10 mouse cellular contexts compared by ENCODE assay signal in genomic region chr17:7269151-7269806, GRCm38 (mm10). TPM values are rescaled to one million over a fixed set of nuclear protein-coding genes. Genes with fewer than 3 reads are reported as not detected.
DNase-seq lines count a peak whose midpoint lies in the region; ATAC-seq and TF ChIP-seq lines count a peak whose summit lies in the region.
"Had no signal": no experiment of that assay in that cellular context is flagged by ENCODE, and none has a peak within 500 bp of the region (broad histone marks: within the 10 kb centered on the region; RNA-seq: fewer than 3 reads in every experiment).

No protein-coding gene starts in this region.

- ATAC-seq in hindbrain, embryonic 11.5 days (ENCODE audit: low FRiP score): no peak
- peak; percentile 80 for ATAC-seq in heart, embryonic 16.5 days (replicated peaks; ENCODE audit: extremely low read depth, insufficient read depth, low FRiP score)
- peak; percentile 43 for ATAC-seq in liver, embryonic 16.5 days (ENCODE audit: low read depth)
- ATAC-seq in erythroid progenitor cell, adult 5-6 weeks (replicated peaks; ENCODE audit: low FRiP score, poor library complexity, severe bottlenecking): no peak

- TF ChIP-seq POLR2A in MEL (IDR thresholded peaks at IDR 0.05; ENCODE audit: control insufficient read depth in 1 of 2, insufficient read depth in 1 of 2, low read depth in 1 of 2, low read length in 2 of 2, poor library complexity in 1 of 2): no peak

- H3K27ac ChIP-seq in hindbrain, embryonic 10.5 days: peak overlapping the region; percentile 45
- H3K27ac ChIP-seq in hindbrain, embryonic 11.5 days (ENCODE audit: low read depth, low read length): no peak overlapping the region
- H3K27ac ChIP-seq in MEL (ENCODE audit: control insufficient read depth, low read depth, low read length): no peak overlapping the region
- H3K27ac ChIP-seq in heart, embryonic 16.5 days (ENCODE audit: low read length): peak overlapping the region; percentile 88
- no peak overlapping the region for H3K27ac ChIP-seq in liver, embryonic 16.5 days (ENCODE audit: low read length)

- 81% methylated on average over 12 of the region's 12 CpGs for WGBS in hindbrain, embryonic 10.5 days
- 77% methylated on average over 12 of the region's 12 CpGs for WGBS in hindbrain, embryonic 11.5 days
- 15% methylated on average over 12 of the region's 12 CpGs for WGBS in heart, embryonic 16.5 days
- WGBS in liver, embryonic 16.5 days (ENCODE audit: insufficient replicate concordance): 38% methylated on average over 12 of the region's 12 CpGs

- peak; percentile 67 to 76 for TF ChIP-seq EP300 in MEL (IDR thresholded peaks at IDR 0.05; ENCODE audit: low read depth in 1 of 2, low read length in 2 of 2)

- H3K9ac ChIP-seq in hindbrain, embryonic 11.5 days (ENCODE audit: low read depth, low read length): no peak overlapping the region
- no peak overlapping the region for H3K9ac ChIP-seq in MEL (ENCODE audit: control insufficient read depth, low read depth, low read length, poor library complexity, severe bottlenecking)
- H3K9ac ChIP-seq in heart, embryonic 16.5 days (ENCODE audit: low read length): 0 out of 2 replicates have a peak overlapping the region, but pooled peaks have one; percentile 24
- no peak overlapping the region for H3K9ac ChIP-seq in liver, embryonic 16.5 days (ENCODE audit: low read depth, low read length)

- H3K4me1 ChIP-seq in hindbrain, embryonic 10.5 days (replicated peaks): peaks cover 54% of the 10 kb centered on the region
- no peaks in the 10 kb centered on the region for H3K4me1 ChIP-seq in hindbrain, embryonic 11.5 days (replicated peaks; ENCODE audit: control insufficient read depth, insufficient read depth, low read length)
- H3K4me1 ChIP-seq in MEL (ENCODE audit: control insufficient read depth in 1 of 2, insufficient read depth in 2 of 2, low read length in 2 of 2): peaks cover 0 to 13% of the 10 kb centered on the region in 2 experiments; a peak in 3 of 4 replicates
- H3K4me1 ChIP-seq in heart, embryonic 16.5 days (ENCODE audit: control insufficient read depth, insufficient read depth, low read length): peaks cover 70% of the 10 kb centered on the region
- H3K4me1 ChIP-seq in liver, embryonic 16.5 days (ENCODE audit: control insufficient read depth, low read depth, low read length): no peaks in the 10 kb centered on the region

- H3K36me3 ChIP-seq in hindbrain, embryonic 10.5 days: peaks cover 10% of the 10 kb centered on the region; the same call in 1 of the 2 replicates
- no peaks in the 10 kb centered on the region for H3K36me3 ChIP-seq in hindbrain, embryonic 11.5 days (ENCODE audit: control insufficient read depth, insufficient read depth, low read length)
- H3K36me3 ChIP-seq in MEL (ENCODE audit: control insufficient read depth in 1 of 2, insufficient read depth in 2 of 2, low read length in 2 of 2): peaks cover 0 to 5% of the 10 kb centered on the region in 2 experiments; a peak in 2 of 4 replicates
- H3K36me3 ChIP-seq in heart, embryonic 16.5 days (ENCODE audit: control insufficient read depth, insufficient read depth): no peaks in the 10 kb centered on the region
- H3K36me3 ChIP-seq in liver, embryonic 16.5 days (ENCODE audit: control insufficient read depth, insufficient read depth): no peaks in the 10 kb centered on the region

- H3K79me2 ChIP-seq in MEL (ENCODE audit: control insufficient read depth, insufficient read depth, low read length, poor library complexity): no peaks in the 10 kb centered on the region

- TF ChIP-seq RAD21 in MEL (IDR thresholded peaks at IDR 0.05; ENCODE audit: low read depth, low read length): no peak

- no peak for DNase-seq in hindbrain, embryonic 10.5 days (ENCODE audit: low spot score)
- DNase-seq in hindbrain, embryonic 11.5 days (ENCODE audit: low spot score): no peak
- peak; percentile 58 for DNase-seq in MEL (ENCODE audit: low read depth, low spot score)
- no peak for DNase-seq in spleen, adult 18-20 months
- no peak for DNase-seq in adipocyte (ENCODE audit: low spot score)
- DNase-seq: gastrocnemius, postnatal 36 days had no signal

- TF ChIP-seq CTCF in MEL (IDR thresholded peaks at IDR 0.05 in 2 of 3, conservative IDR thresholded peaks at IDR 0.05 in 1 of 3; ENCODE audit: control insufficient read depth in 1 of 3, insufficient read depth in 1 of 3, low read depth in 2 of 3, low read length in 3 of 3, poor library complexity in 1 of 3, severe bottlenecking in 1 of 3): no peak

- no peaks in the 10 kb centered on the region for H3K27me3 ChIP-seq in hindbrain, embryonic 10.5 days (ENCODE audit: insufficient read depth, poor library complexity, severe bottlenecking)
- no peaks in the 10 kb centered on the region for H3K27me3 ChIP-seq in hindbrain, embryonic 11.5 days (ENCODE audit: control insufficient read depth, insufficient read depth, low read length)
- H3K27me3 ChIP-seq in MEL (ENCODE audit: control insufficient read depth in 1 of 2, insufficient read depth in 2 of 2, low read length in 2 of 2): no peaks in the 10 kb centered on the region
- H3K27me3 ChIP-seq in heart, embryonic 16.5 days (ENCODE audit: control insufficient read depth, insufficient read depth, low read length): no peaks in the 10 kb centered on the region
- H3K27me3 ChIP-seq in liver, embryonic 16.5 days (ENCODE audit: control insufficient read depth, insufficient read depth, low read depth, low read length): no peaks in the 10 kb centered on the region

- no peak overlapping the region for H3K4me2 ChIP-seq in hindbrain, embryonic 11.5 days (replicated peaks; ENCODE audit: low read depth, low read length)
- no peak overlapping the region for H3K4me2 ChIP-seq in heart, embryonic 16.5 days (ENCODE audit: low read depth, low read length)
- no peak overlapping the region for H3K4me2 ChIP-seq in liver, embryonic 16.5 days (ENCODE audit: low read depth, low read length)

- H3K9me3 ChIP-seq in hindbrain, embryonic 10.5 days: no peaks in the 10 kb centered on the region
- H3K9me3 ChIP-seq in hindbrain, embryonic 11.5 days (ENCODE audit: control insufficient read depth, low read length): no peaks in the 10 kb centered on the region
- no peaks in the 10 kb centered on the region for H3K9me3 ChIP-seq in MEL (replicated peaks; ENCODE audit: insufficient read depth, low read length)
- H3K9me3 ChIP-seq in heart, embryonic 16.5 days (replicated peaks; ENCODE audit: control insufficient read depth, low read length): no peaks in the 10 kb centered on the region
- H3K9me3 ChIP-seq in liver, embryonic 16.5 days (replicated peaks; ENCODE audit: control insufficient read depth, low read length): no peaks in the 10 kb centered on the region

- H3K4me3 ChIP-seq in hindbrain, embryonic 10.5 days: no peak overlapping the region
- H3K4me3 ChIP-seq in hindbrain, embryonic 11.5 days (ENCODE audit: low read depth, low read length): no peak overlapping the region
- H3K4me3 ChIP-seq in MEL (ENCODE audit: control insufficient read depth in 1 of 2, insufficient read depth in 1 of 2, low read depth in 2 of 2, low read length in 2 of 2): no peak overlapping the region
- H3K4me3 ChIP-seq in heart, embryonic 16.5 days (ENCODE audit: low read length): no peak overlapping the region
- no peak overlapping the region for H3K4me3 ChIP-seq in liver, embryonic 16.5 days (ENCODE audit: low read depth, low read length)

TF ChIP-seq in MEL, 35 proteins besides CTCF, POLR2A, EP300 and RAD21:
- TF ChIP-seq ZKSCAN1 (IDR thresholded peaks at IDR 0.05; ENCODE audit: low read depth, low read length) (no peak), TCF12 (IDR thresholded peaks at IDR 0.05; ENCODE audit: low read depth, low read length) (peak; percentile 91), MYB (IDR thresholded peaks at IDR 0.05; ENCODE audit: low read depth, low read length) (no peak), NRF1 (IDR thresholded peaks at IDR 0.05; ENCODE audit: insufficient read depth, low read depth, low read length, poor library complexity, severe bottlenecking) (no peak), MAFK (IDR thresholded peaks at IDR 0.05; ENCODE audit: borderline replicate concordance, low read depth, low read length) (peak; percentile 75; the same call in 1 of the 2 replicates), GATA1 (IDR thresholded peaks at IDR 0.05; ENCODE audit: low read depth, low read length) (peak; percentile 79), TBP (IDR thresholded peaks at IDR 0.05; ENCODE audit: low read depth, low read length) (no peak), RCOR1 (IDR thresholded peaks at IDR 0.05; ENCODE audit: low read depth, low read length) (peak; percentile 74; the same call in 1 of the 2 replicates), TAL1 (IDR thresholded peaks at IDR 0.05; ENCODE audit: low read length) (peak; percentile 18; the same call in 1 of the 2 replicates), BHLHE40 (IDR thresholded peaks at IDR 0.05; ENCODE audit: borderline replicate concordance, low read depth, low read length) (no peak)
TF ChIP-seq in MEL: peak in this region for 5.

RNA-seq across cellular contexts. Expression of gene Tcp10a, which starts 55.2 kb away (rescaled TPM):
- polyA plus RNA-seq in hindbrain, embryonic 10.5 days (2016; fragmentation: Nextera tagmentation; extraction: Ambion mirVana): 0.09 TPM in 1 of 2 replicates, not detected in the other
- polyA plus RNA-seq in hindbrain, embryonic 11.5 days (2014; fragmentation: Nextera tagmentation; extraction: Ambion mirVana): not detected in 2 replicates
- not detected in 2 replicates for total RNA-seq in MEL (2012; rRNA removed)
- polyA plus RNA-seq in MEL (2012; ENCODE audit: insufficient read depth in 1 of 2, insufficient read length in 2 of 2, low read depth in 1 of 2, low replicate concordance in 2 of 2, missing spikeins in 1 of 2): not detected
- not detected in 2 replicates for polyA plus RNA-seq in heart, embryonic 16.5 days (2015; fragmentation: Nextera tagmentation; extraction: Ambion mirVana)
- not detected in 2 replicates for polyA plus RNA-seq in liver, embryonic 16.5 days (2015; fragmentation: Nextera tagmentation; extraction: Ambion mirVana)
- total RNA-seq in erythroid progenitor cell, adult 5-6 weeks (2015; ENCODE audit: low replicate concordance): not detected in 2 replicates
- total RNA-seq in erythroid progenitor cell, adult 5-6 weeks (2017; ENCODE audit: low replicate concordance): not detected in 2 replicates
- total RNA-seq: gastrocnemius, postnatal 36 days had no signal
- polyA plus RNA-seq: embryonic facial prominence, embryonic 11.5 days had no signal

Comparison
In these comparisons a context has a peak if more than half of its experiments do, and no peak if none do; other contexts are left out.
1. H3K27ac ChIP-seq: peak in hindbrain, embryonic 10.5 days (single experiment) and heart, embryonic 16.5 days (single experiment); none in hindbrain, embryonic 11.5 days (single experiment), MEL (single experiment) and liver, embryonic 16.5 days (single experiment).
2. ATAC-seq: peak in heart, embryonic 16.5 days (single experiment) and liver, embryonic 16.5 days (single experiment); none in hindbrain, embryonic 11.5 days (single experiment) and erythroid progenitor cell, adult 5-6 weeks (single experiment).